Mouse (Mus musculus): ENCODE data around the gene E130114P18Rik.
A peak's percentile ranks its signal among the peaks of the same experiment; 100 is the strongest.

Gene E130114P18Rik

DNA sequence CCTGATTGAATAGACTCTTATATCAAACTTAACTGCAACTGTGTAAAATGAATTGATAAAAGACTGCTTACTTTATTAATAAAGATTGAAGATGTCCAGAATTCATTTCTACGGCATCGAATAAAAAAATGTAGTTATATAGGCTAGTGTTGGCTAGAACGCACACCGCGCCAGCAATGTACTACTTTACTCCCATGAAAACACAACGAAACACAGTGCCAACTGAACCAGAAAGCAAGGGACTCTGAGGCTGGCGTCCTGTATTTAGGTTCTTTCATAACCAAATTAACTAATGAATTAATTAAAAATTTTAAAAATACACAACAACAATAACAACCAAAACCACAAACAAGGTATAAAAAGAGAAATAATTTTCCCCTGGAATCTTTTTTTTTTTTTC lies 197.0 kb downstream of the E130114P18Rik start:
- no peak for DNase-seq (ENCODE audit: low read depth in 2 of 2, low spot score in 2 of 2)

DNA sequence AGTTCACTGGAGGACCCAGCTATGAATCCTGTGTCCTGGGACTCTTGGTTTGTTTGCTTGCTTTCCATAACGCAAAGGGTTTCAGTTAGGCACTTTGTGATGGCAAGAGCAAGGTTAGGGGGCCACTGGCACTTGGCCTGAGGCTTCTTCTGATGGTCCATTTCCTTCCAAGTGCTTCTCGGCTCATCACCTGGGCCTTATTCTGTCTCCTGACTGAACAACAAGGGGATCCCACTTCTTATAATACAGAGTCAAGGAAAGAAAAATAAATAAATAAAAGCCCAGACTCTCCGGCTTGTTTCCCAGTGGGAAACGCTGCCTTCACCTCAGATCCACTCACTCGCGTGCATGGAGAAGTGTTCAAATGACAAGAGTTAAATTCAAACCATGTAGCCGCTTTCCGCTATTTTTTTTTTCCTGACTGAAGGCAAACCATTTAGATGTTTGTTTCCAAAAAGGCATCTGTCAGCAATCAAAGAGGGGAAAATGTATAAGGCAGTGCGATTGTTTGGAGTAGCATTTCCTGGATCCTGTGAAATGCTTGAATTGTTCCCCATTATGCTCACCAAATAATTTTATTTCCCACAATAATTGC lies 199.2 kb downstream of the E130114P18Rik start:
- DNase-seq (ENCODE audit: low read depth in 2 of 2, low spot score in 2 of 2), result no peak

DNA sequence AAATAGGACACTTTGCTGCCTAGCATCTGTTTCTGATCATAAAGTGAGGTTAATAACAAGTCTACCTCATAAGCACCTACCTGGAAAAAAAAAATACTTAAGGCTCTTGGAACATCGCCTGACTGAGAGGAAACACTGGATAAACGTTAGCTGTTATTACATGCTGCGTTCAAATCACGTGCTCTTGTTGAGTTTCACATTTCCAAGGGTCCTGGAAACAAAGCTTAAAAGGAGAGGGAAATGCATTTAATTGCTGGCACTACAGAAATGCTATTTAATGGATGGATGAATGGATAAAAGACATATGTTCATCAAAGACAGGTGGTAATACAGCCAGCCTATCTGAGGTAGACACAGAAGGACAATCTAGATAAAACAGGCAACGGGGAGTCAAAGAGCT lies 200.4 kb downstream of the E130114P18Rik start:
- no peak for DNase-seq (ENCODE audit: low read depth in 2 of 2, low spot score in 2 of 2)

DNA sequence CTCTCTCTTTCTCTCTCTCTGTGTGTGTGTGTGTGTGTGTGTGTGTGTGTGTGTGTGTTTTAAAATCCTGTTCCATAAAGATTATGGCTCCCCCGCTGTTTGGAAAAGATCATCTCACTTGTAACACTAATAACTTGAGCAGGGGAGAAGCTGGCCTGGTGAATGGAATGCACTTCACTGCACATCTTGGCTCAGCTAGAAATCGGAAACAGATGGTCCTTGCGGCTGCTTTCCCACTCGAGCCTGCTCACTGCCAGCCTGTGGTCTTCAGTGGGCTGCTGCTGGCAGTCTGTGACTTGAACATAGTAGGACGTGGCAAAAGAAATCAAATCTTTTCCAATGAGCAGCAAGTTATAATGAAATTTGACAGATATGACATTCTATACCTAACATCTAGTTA lies 202.4 kb downstream of the E130114P18Rik start:
- no peak for DNase-seq (ENCODE audit: low read depth in 2 of 2, low spot score in 2 of 2)

DNA sequence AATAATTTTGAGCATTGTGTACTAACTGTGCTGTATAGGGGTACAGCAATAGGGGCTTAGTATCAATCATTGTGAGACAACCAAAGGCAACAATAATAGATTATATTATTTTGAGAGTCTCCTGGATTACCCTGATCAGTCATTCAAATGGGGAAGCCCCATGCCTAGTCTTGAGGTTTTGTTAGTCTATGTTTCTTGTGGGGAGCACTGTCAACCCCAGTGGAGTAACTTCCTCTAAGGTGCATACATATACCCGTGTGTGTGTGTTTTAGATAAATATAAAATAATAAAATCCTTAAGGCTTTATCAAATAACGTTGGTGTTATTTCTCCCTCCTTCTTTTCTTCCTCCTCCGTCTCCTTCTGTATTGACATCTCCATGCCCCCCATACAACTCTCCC lies 208.6 kb downstream of the E130114P18Rik start:
- DNase-seq (ENCODE audit: low read depth in 2 of 2, low spot score in 2 of 2), result no peak

DNA sequence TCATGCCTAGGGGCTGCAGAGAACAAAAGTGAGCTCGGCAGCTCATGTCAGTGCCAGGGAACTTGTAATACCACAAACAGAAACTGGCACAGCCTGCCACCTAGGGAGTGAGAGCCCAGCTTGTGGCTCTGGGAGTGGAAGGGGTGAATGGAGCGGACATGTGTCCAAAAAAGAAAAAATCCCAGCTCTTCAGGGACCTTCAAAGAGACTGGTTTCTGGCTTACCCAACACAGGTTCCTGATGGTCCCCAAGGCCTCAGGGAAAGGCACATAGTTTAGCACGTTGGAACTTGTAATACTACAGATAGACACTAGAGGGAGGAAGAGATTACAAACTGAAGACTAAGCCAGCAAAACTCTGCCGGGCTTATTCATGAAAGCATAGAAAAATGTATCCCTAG lies 213.2 kb downstream of the E130114P18Rik start:
- peak; percentile 10 to 54 for DNase-seq (ENCODE audit: low read depth in 2 of 2, low spot score in 2 of 2)

DNA sequence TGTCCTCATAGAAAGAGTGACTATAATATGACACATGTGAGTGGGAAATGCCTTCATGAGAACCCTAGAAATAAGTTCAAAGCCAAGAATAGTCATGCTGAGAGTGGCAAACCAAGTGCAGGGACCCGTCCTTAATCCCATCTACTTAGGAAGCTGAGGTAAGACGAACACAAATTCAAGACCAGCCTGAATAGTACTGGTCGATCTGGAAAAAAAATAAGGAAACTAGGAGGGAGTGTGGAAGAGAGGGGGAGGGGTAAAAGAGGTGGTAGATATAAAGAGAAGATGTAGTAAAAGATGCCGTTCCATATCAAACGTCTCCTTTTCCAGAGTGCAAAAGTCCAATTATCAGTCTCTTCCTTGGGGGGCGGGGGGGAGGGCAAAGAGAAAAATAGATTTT lies 213.7 kb downstream of the E130114P18Rik start:
- no peak for DNase-seq (ENCODE audit: low read depth in 2 of 2, low spot score in 2 of 2)

DNA sequence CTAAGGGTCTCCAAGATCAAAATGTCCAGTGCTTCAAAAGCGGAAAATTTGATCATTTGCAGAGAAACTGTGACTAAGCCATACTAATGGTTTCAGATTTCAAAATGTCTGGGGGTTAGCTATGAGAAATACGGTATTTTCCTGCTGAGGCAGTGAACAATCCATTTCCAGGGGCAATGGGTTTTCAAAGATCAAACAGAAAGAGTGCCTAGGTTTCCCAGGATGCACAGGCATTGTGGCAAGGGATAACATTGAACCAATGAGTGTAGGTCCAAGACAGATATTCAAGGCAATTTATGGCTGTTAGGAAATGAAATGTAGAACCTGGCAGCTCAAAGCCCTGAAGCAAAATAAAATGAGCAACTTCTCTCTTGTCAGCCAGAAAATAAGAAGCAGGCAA lies 220.3 kb downstream of the E130114P18Rik start:
- no peak for DNase-seq (ENCODE audit: low read depth in 2 of 2, low spot score in 2 of 2)

DNA sequence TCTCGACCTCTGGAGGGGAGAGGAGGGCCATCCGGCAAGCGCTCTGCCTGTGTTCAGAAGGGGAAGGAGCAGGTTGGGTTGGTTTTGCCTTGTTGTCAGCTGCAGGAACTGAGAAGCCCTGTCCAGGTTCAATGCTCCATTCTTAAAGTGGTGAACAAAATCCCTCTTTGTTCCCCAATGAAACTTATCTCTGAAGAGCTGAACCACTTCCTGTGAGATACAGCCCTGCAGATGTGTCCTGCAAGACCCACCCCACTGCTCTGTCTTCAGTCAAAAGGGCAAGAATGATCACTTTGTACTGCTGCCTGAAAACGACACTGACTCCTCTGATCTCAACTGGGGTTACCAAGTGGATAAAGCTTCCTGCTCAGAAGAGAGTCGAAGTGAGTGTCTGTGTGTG lies 233.9 kb downstream of the E130114P18Rik start:
- no peak for DNase-seq (ENCODE audit: low read depth in 2 of 2, low spot score in 2 of 2)

DNA sequence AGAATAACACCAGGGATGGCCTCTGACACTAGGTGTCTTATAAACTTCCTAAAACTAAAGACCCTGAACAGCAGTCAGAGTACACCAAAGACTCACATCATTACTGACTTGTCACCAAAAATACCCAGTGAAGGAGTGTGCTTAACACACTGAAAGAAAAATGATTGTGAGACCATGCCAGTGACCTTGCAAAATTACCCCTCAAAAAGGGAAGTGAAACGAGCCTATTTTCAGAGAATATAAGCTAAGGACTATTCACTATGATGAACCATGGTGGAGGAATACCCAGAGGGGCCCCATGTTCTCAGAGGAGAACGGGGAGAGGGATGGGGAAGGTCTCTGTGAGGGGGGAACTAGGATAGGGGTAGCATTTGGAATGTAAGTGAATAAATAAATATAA lies 245.8 kb downstream of the E130114P18Rik start:
- no peak for DNase-seq (ENCODE audit: low read depth in 2 of 2, low spot score in 2 of 2)

DNA sequence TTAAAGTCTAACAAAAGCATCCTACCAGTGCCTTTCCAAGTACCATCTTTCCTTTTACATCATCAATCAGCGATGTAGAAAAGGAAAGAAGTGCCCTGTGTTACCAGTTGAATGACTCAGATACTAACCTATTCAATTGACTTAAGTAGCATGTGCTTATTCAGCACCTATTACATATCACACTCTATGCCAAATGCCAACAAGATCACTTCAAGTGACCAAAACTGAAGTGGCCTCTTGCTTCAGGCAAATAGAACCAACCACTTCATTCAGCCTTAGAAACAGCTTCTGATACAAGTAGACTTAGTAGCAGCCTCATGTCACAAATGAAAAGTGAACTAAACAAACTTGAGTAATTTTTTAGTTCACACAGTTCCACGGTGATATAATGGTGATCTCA lies 249.4 kb downstream of the E130114P18Rik start:
- no peak for DNase-seq (ENCODE audit: low read depth in 2 of 2, low spot score in 2 of 2)
